ENCODE assay signal across 11 mouse cellular contexts in the genomic region with DNA sequence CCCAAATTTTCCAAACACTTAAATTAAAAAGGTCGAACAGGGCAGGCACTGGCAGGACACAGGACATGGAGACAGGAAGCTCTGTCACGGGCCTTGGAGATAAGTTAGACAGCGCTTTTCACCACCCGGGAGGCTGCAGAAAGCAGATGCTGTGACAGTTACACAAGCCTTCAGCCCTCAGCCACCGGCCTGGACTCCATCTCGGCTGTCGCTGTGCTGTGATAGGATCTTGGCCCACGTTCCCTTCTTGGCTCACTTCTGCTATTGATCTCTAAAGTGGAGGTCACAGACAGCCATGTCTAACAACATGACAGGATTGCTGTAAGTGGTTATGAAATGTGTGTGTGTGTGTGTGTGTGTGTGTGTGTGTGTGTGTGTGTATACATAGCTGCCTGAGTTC.
DNase-seq lines count a peak whose midpoint lies in the region; TF ChIP-seq lines count a peak whose summit lies in the region.
"Had no signal": no experiment of that assay in that cellular context is flagged by ENCODE, and none has a peak within 500 bp of the region (broad histone marks: within the 10 kb centered on the region; RNA-seq: fewer than 3 reads in every experiment).

No protein-coding gene starts in this region.

- H3K27ac ChIP-seq in kidney, adult 2 months (ENCODE audit: insufficient read depth, low read depth, low read length), result no peak overlapping the region
- no peak overlapping the region for H3K27ac ChIP-seq in layer of hippocampus, adult 2 months
- H3K27ac ChIP-seq in left cerebral cortex, adult 2 months, result no peak overlapping the region

- H3K4me3 ChIP-seq in kidney, adult 2 months (ENCODE audit: insufficient read depth, low read depth, low read length), result no peak overlapping the region
- no peak overlapping the region for H3K4me3 ChIP-seq in layer of hippocampus, adult 2 months
- no peak overlapping the region for H3K4me3 ChIP-seq in left cerebral cortex, adult 2 months

- DNase-seq in adrenal gland, adult 2 months, result peak; percentile 28
- no peak for DNase-seq in adrenal gland, postnatal 4 days (ENCODE audit: low spot score in 2 of 2)
- peak; percentile 96 for DNase-seq in heart, adult 11 months
- DNase-seq in kidney, adult 2 months, result peak; percentile 59
- DNase-seq in lung, postnatal 25 days (ENCODE audit: low spot score), result peak; percentile 42
- DNase-seq in layer of hippocampus, adult 2 months (ENCODE audit: low spot score in 2 of 2), result no peak
- DNase-seq in layer of hippocampus, postnatal 25 days (ENCODE audit: extremely low spot score in 1 of 2, low spot score in 1 of 2), result no peak
- no peak for DNase-seq in left cerebral cortex, adult 2 months (ENCODE audit: extremely low spot score in 1 of 2, low spot score in 2 of 2)
- DNase-seq: cerebellum, adult 18-20 months; thymus, adult 18-20 months had no signal

- no peak for TF ChIP-seq POLR2A in kidney, adult 2 months (IDR thresholded peaks at IDR 0.05; ENCODE audit: low read depth, low read length)

- peaks cover 3% of the 10 kb centered on the region; the same call in 1 of the 2 replicates for H3K4me1 ChIP-seq in kidney, adult 2 months (ENCODE audit: control insufficient read depth, insufficient read depth, low read length)

- no peak for TF ChIP-seq CTCF in kidney, adult 2 months (conservative IDR thresholded peaks at IDR 0.05; ENCODE audit: insufficient read depth, insufficient read length, low read depth, low read length)
- TF ChIP-seq CTCF in layer of hippocampus, adult 2 months (conservative IDR thresholded peaks at IDR 0.05), result no peak
- TF ChIP-seq CTCF in left cerebral cortex, adult 2 months (IDR thresholded peaks at IDR 0.05), result no peak

- WGBS in kidney, adult 2 months, result 47% methylated on average over 8 of the region's 8 CpGs

- H3K36me3 ChIP-seq in kidney, adult 2 months (ENCODE audit: control insufficient read depth, insufficient read depth, low read length), result no peaks in the 10 kb centered on the region

- no peaks in the 10 kb centered on the region for H3K27me3 ChIP-seq in kidney, adult 2 months (replicated peaks; ENCODE audit: control insufficient read depth, insufficient read depth, low read length)
- H3K27me3 ChIP-seq: Patski had no signal

- intact Hi-C loops in left cerebral cortex, adult 2 months (cut with DNase I), result no loop called here

Comparison
In these comparisons a context has a peak if more than half of its experiments do, and no peak if none do; other contexts are left out.
1. DNase-seq: peak in adrenal gland, adult 2 months (single experiment), heart, adult 11 months (single experiment), kidney, adult 2 months (single experiment) and lung, postnatal 25 days (single experiment); none in adrenal gland, postnatal 4 days (0 of 2), layer of hippocampus, adult 2 months (0 of 2), layer of hippocampus, postnatal 25 days (0 of 2) and left cerebral cortex, adult 2 months (0 of 2).